Mouse (Mus musculus): ENCODE data around the gene Vav2. TPM values are rescaled to one million over a fixed set of nuclear protein-coding genes. Genes with fewer than 3 reads are reported as not detected.

The Vav2 gene
- polyA plus RNA-seq, 1 experiment from 2014 or later = 15.0 TPM

GRCm38 (mm10) chr2:27316167-27316566, 110.7 kb downstream of the Vav2 start:
- ATAC-seq (ENCODE audit: low FRiP score) (no peak), DNase-seq (ENCODE audit: low spot score, missing footprints) (no peak)
- Histone ChIP-seq H3K4me2 (no peak overlapping the region), H3K27me3 (ENCODE audit: control insufficient read depth, insufficient read depth, low read length) (no peaks in the 10 kb centered on the region), H3K4me3 (ENCODE audit: low read depth, low read length) (no peak overlapping the region), H3K36me3 (ENCODE audit: control insufficient read depth, insufficient read depth, low read length) (no peaks in the 10 kb centered on the region), H3K4me1 (ENCODE audit: control insufficient read depth, insufficient read depth, low read length) (peaks cover 18% of the 10 kb centered on the region; the same call in 1 of the 2 replicates), H3K9ac (ENCODE audit: low read length) (no peak overlapping the region), H3K9me3 (ENCODE audit: control insufficient read depth, low read length) (no peaks in the 10 kb centered on the region), H3K27ac (ENCODE audit: low read depth, low read length) (no peak overlapping the region)
- 88% methylated on average over 5 of the region's 5 CpGs for WGBS

DNA sequence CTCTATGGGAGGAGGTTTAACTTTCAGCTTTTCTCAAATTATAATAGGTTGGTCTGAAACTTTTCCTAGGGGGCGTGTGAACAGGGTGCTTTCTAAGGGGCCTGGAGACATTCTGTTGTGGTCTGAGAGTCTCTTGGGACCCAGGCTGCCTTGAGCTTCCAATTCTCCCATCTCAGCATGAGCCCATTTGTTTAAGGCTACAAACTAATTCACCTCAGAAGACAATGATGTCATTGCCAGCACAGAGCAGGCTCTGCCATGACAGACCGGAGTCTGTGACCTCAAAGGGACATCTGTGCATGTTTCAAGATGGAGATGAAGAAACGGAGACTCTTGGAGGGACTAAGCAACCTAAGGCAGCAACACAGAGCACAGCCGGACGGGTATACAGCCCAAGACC, 112.6 kb downstream of the Vav2 start:
- no peaks in the 10 kb centered on the region for H3K9me3 ChIP-seq (ENCODE audit: control insufficient read depth, low read length)
- no peaks in the 10 kb centered on the region for H3K36me3 ChIP-seq (ENCODE audit: control insufficient read depth, insufficient read depth, low read length)
- WGBS = 82% methylated on average over 5 of the region's 5 CpGs
- H3K4me3 ChIP-seq (ENCODE audit: low read depth, low read length) = no peak overlapping the region
- DNase-seq (ENCODE audit: low spot score, missing footprints) = no peak
- no peak overlapping the region for H3K9ac ChIP-seq (ENCODE audit: low read length)
- peaks cover 14% of the 10 kb centered on the region; the same call in 1 of the 2 replicates for H3K4me1 ChIP-seq (ENCODE audit: control insufficient read depth, insufficient read depth, low read length)
- no peak overlapping the region for H3K27ac ChIP-seq (ENCODE audit: low read depth, low read length)
- no peak overlapping the region for H3K4me2 ChIP-seq
- no peaks in the 10 kb centered on the region for H3K27me3 ChIP-seq (ENCODE audit: control insufficient read depth, insufficient read depth, low read length)
- ATAC-seq (ENCODE audit: low FRiP score) = no peak

DNA sequence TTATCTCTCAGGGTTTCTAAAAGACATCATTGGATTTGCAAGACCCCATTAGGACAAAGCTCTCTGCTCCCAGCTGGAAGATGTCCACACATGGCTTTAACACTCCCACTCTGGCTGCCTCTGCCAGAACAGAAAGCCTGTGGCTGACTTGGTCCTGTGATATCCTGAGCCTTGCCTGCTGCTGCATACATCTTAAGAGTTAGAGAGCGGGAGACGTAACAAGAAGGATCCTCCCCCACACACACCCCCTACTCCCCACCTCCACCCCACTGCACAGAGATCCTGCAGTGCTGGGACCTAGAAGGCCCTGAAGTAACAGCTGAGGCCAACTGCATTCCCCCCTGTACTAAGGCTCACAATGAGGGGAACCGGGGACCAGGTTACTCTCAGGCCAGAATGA, 114.3 kb downstream of the Vav2 start:
- DNase-seq (ENCODE audit: low spot score, missing footprints) (no peak), ATAC-seq (ENCODE audit: low FRiP score) (no peak)
- Histone ChIP-seq H3K27ac (ENCODE audit: low read depth, low read length) (no peak overlapping the region), H3K9me3 (ENCODE audit: control insufficient read depth, low read length) (no peaks in the 10 kb centered on the region), H3K4me2 (no peak overlapping the region), H3K36me3 (ENCODE audit: control insufficient read depth, insufficient read depth, low read length) (no peaks in the 10 kb centered on the region), H3K9ac (ENCODE audit: low read length) (no peak overlapping the region), H3K27me3 (ENCODE audit: control insufficient read depth, insufficient read depth, low read length) (no peaks in the 10 kb centered on the region), H3K4me3 (ENCODE audit: low read depth, low read length) (no peak overlapping the region), H3K4me1 (ENCODE audit: control insufficient read depth, insufficient read depth, low read length) (peaks cover 12% of the 10 kb centered on the region; the same call in 1 of the 2 replicates)
- WGBS = 74% methylated on average over 3 of the region's 3 CpGs

DNA sequence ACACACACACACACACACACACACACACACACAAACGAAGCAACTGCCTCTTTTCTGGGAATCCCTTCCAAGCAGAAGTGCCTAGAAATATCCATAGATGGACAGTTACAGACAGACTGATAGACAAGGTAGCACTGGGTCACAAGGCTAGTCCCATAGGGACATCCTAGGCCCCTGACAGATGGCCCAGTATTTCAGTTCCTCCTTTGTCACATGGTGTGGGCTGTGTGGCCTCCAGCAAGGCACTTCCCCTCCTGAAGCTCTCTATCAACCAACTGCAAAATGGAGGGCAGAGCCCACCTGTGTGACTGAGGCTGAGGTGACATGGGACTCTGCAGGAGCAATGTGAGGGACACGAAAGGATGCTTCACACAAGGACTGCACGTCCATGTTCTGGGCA, 115.2 kb downstream of the Vav2 start:
- 90% methylated on average over 3 of the region's 3 CpGs for WGBS
- no peak overlapping the region for H3K9ac ChIP-seq (ENCODE audit: low read length)
- H3K4me3 ChIP-seq (ENCODE audit: low read depth, low read length) = no peak overlapping the region
- H3K4me2 ChIP-seq = no peak overlapping the region
- no peaks in the 10 kb centered on the region for H3K27me3 ChIP-seq (ENCODE audit: control insufficient read depth, insufficient read depth, low read length)
- H3K36me3 ChIP-seq (ENCODE audit: control insufficient read depth, insufficient read depth, low read length) = no peaks in the 10 kb centered on the region
- peaks cover 12% of the 10 kb centered on the region for H3K4me1 ChIP-seq (ENCODE audit: control insufficient read depth, insufficient read depth, low read length)
- H3K9me3 ChIP-seq (ENCODE audit: control insufficient read depth, low read length) = no peaks in the 10 kb centered on the region
- ATAC-seq (ENCODE audit: low FRiP score) (no peak), DNase-seq (ENCODE audit: low spot score, missing footprints) (no peak)
- H3K27ac ChIP-seq (ENCODE audit: low read depth, low read length) = no peak overlapping the region

DNA sequence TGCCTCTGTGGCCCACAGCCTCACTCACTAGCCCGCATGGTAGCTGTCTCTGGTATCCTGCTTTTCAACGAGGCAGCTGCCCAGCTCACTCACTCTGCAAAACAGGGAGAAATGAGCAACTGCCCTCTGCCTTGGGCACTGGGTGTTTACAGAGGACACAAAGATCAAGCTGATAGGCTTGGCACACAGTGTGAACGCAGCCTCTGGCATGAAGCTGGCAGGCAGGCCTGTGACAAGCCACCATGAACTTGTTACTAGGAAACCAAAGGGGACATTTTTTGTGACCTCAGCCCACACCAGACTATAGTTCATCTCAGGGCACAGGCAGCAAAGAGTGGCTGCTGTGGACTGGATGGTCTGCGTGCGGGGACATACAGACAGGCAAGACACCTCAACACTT, 115.9 kb downstream of the Vav2 start:
- ATAC-seq (ENCODE audit: low FRiP score) = no peak
- no peak overlapping the region for H3K9ac ChIP-seq (ENCODE audit: low read length)
- no peaks in the 10 kb centered on the region for H3K27me3 ChIP-seq (ENCODE audit: control insufficient read depth, insufficient read depth, low read length)
- H3K4me2 ChIP-seq = no peak overlapping the region
- H3K4me3 ChIP-seq (ENCODE audit: low read depth, low read length) = no peak overlapping the region
- H3K4me1 ChIP-seq (ENCODE audit: control insufficient read depth, insufficient read depth, low read length) = peaks cover 8% of the 10 kb centered on the region
- no peak overlapping the region for H3K27ac ChIP-seq (ENCODE audit: low read depth, low read length)
- H3K36me3 ChIP-seq (ENCODE audit: control insufficient read depth, insufficient read depth, low read length) = no peaks in the 10 kb centered on the region
- no peaks in the 10 kb centered on the region for H3K9me3 ChIP-seq (ENCODE audit: control insufficient read depth, low read length)
- 88% methylated on average over 5 of the region's 5 CpGs for WGBS
- DNase-seq (ENCODE audit: low spot score, missing footprints) = no peak

GRCm38 (mm10) chr2:27310221-27310620, 116.6 kb downstream of the Vav2 start:
- Histone ChIP-seq H3K4me3 (ENCODE audit: low read depth, low read length) (no peak overlapping the region), H3K4me2 (no peak overlapping the region), H3K9me3 (ENCODE audit: control insufficient read depth, low read length) (no peaks in the 10 kb centered on the region), H3K27me3 (ENCODE audit: control insufficient read depth, insufficient read depth, low read length) (no peaks in the 10 kb centered on the region), H3K9ac (ENCODE audit: low read length) (no peak overlapping the region), H3K27ac (ENCODE audit: low read depth, low read length) (no peak overlapping the region), H3K36me3 (ENCODE audit: control insufficient read depth, insufficient read depth, low read length) (no peaks in the 10 kb centered on the region), H3K4me1 (ENCODE audit: control insufficient read depth, insufficient read depth, low read length) (peaks cover 8% of the 10 kb centered on the region)
- ATAC-seq (ENCODE audit: low FRiP score) (no peak), DNase-seq (ENCODE audit: low spot score, missing footprints) (no peak)
- WGBS = 80% methylated on average over 5 of the region's 5 CpGs

- Histone ChIP-seq H3K9me3 (ENCODE audit: control insufficient read depth, low read length) (no peaks in the 10 kb centered on the region), H3K27ac (ENCODE audit: low read depth, low read length) (no peak overlapping the region), H3K4me1 (ENCODE audit: control insufficient read depth, insufficient read depth, low read length) (peaks cover 6% of the 10 kb centered on the region), H3K4me2 (no peak overlapping the region), H3K9ac (ENCODE audit: low read length) (no peak overlapping the region), H3K27me3 (ENCODE audit: control insufficient read depth, insufficient read depth, low read length) (no peaks in the 10 kb centered on the region), H3K36me3 (ENCODE audit: control insufficient read depth, insufficient read depth, low read length) (no peaks in the 10 kb centered on the region), H3K4me3 (ENCODE audit: low read depth, low read length) (no peak overlapping the region)
- 90% methylated on average over 8 of the region's 8 CpGs for WGBS
- ATAC-seq (ENCODE audit: low FRiP score) (no peak), DNase-seq (ENCODE audit: low spot score, missing footprints) (no peak)
Measured at GRCm38 (mm10) chr2:27306628-27307027, 120.2 kb downstream of the Vav2 start.

DNA sequence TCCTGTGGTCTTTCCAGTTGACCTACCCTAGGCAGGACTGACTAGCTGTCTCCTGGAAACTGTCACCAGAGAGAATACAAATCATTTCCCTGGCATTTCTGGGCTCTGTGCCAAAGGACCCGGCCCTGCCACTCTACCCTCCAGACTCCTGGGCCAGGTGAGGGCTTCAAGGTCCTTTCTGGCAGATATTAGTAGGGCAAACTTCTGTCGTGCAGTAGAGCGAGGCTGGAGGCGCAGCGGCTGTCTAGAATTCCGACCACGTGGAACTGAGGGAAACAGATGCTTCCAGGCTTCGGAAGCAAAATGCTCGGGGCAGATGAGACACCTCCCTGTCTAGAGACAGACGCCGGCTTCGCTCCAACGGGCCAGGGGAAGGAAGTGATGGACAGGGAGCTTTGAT, 122.1 kb downstream of the Vav2 start:
- H3K36me3 ChIP-seq (ENCODE audit: control insufficient read depth, insufficient read depth, low read length) = no peaks in the 10 kb centered on the region
- no peak overlapping the region for H3K4me3 ChIP-seq (ENCODE audit: low read depth, low read length)
- WGBS = 82% methylated on average over 13 of the region's 13 CpGs
- DNase-seq (ENCODE audit: low spot score, missing footprints) = no peak
- H3K27ac ChIP-seq (ENCODE audit: low read depth, low read length) = no peak overlapping the region
- no peak overlapping the region for H3K9ac ChIP-seq (ENCODE audit: low read length)
- no peaks in the 10 kb centered on the region for H3K9me3 ChIP-seq (ENCODE audit: control insufficient read depth, low read length)
- H3K27me3 ChIP-seq (ENCODE audit: control insufficient read depth, insufficient read depth, low read length) = no peaks in the 10 kb centered on the region
- no peak overlapping the region for H3K4me2 ChIP-seq
- no peak for ATAC-seq (ENCODE audit: low FRiP score)
- H3K4me1 ChIP-seq (ENCODE audit: control insufficient read depth, insufficient read depth, low read length) = peaks cover 16% of the 10 kb centered on the region

DNA sequence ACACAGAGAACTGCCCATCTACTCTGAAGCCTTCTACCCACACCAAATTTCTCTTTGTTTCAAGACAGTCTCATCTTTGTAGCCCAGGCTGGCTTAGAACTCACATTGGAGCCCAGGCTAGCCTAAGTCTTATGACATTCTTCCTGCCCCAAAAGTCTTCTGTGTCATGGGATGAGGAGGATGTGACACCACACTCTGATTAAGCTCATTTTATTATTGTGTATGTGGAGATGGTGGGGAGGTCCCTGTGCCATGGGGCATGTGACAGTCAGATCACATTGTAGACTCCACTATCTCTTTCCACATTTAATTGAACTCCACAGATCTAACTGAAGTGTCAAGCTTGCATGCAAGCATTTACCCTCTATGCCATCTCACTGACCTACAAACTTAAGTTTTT, 122.8 kb downstream of the Vav2 start:
- Histone ChIP-seq H3K27ac (ENCODE audit: low read depth, low read length) (no peak overlapping the region), H3K4me2 (no peak overlapping the region)
- ATAC-seq (ENCODE audit: low FRiP score) = no peak

More for the DNA sequence above, 122.8 kb downstream of the Vav2 start:
- Histone ChIP-seq H3K9ac (ENCODE audit: low read length) (no peak overlapping the region), H3K9me3 (ENCODE audit: control insufficient read depth, low read length) (no peaks in the 10 kb centered on the region), H3K4me3 (ENCODE audit: low read depth, low read length) (no peak overlapping the region), H3K27me3 (ENCODE audit: control insufficient read depth, insufficient read depth, low read length) (no peaks in the 10 kb centered on the region), H3K36me3 (ENCODE audit: control insufficient read depth, insufficient read depth, low read length) (no peaks in the 10 kb centered on the region), H3K4me1 (ENCODE audit: control insufficient read depth, insufficient read depth, low read length) (peaks cover 16% of the 10 kb centered on the region)
- no peak for DNase-seq (ENCODE audit: low spot score, missing footprints)

All from midbrain, embryonic 11.5 days (tissue).